Comparison of ENCODE assay signal across 16 mouse cellular contexts in genomic region chr1:92259715-92260392, GRCm38 (mm10).
A peak's percentile ranks its signal among the peaks of the same experiment; 100 is the strongest.
DNase-seq lines count a peak whose midpoint lies in the region; ATAC-seq lines count a peak whose summit lies in the region.
"Had no signal": no experiment of that assay in that cellular context is flagged by ENCODE, and none has a peak within 500 bp of the region (broad histone marks: within the 10 kb centered on the region; RNA-seq: fewer than 3 reads in every experiment).

No protein-coding gene starts in this region.

- peak; percentile 24; the same call in 1 of the 2 replicates for ATAC-seq in forebrain, embryonic 13.5 days
- ATAC-seq in forebrain, embryonic 12.5 days (ENCODE audit: low FRiP score): no peak
- ATAC-seq in hindbrain, embryonic 11.5 days (ENCODE audit: low FRiP score): peak; percentile 30; the same call in 1 of the 2 replicates
- ATAC-seq in neural tube, embryonic 12.5 days (ENCODE audit: low FRiP score, low read depth): peak; percentile 51

- DNase-seq in hindbrain, embryonic 11.5 days (ENCODE audit: low spot score): no peak
- no peak for DNase-seq in midbrain, embryonic 10.5 days (ENCODE audit: low spot score)
- DNase-seq in thymus, postnatal 14 days: no peak
- DNase-seq in adrenal gland, postnatal 14 days: no peak
- no peak for DNase-seq in frontal cortex, postnatal 14 days (ENCODE audit: low spot score in 2 of 2)
- DNase-seq: adrenal gland, postnatal 10 days; cerebellum, adult 2 months; heart, adult 2 months; heart, postnatal 10 days; lung, postnatal 14 days; right cerebral cortex, adult 18-20 months had no signal

- H3K9ac ChIP-seq in forebrain, embryonic 13.5 days: no peak overlapping the region
- H3K9ac ChIP-seq in forebrain, embryonic 12.5 days: no peak overlapping the region
- H3K9ac ChIP-seq in hindbrain, embryonic 11.5 days (ENCODE audit: low read depth, low read length): no peak overlapping the region
- no peak overlapping the region for H3K9ac ChIP-seq in neural tube, embryonic 12.5 days
- H3K9ac ChIP-seq: embryonic facial prominence, embryonic 12.5 days; limb, embryonic 15.5 days had no signal

- H3K27me3 ChIP-seq in forebrain, embryonic 13.5 days: no peaks in the 10 kb centered on the region
- H3K27me3 ChIP-seq in forebrain, embryonic 12.5 days: peaks cover 15% of the 10 kb centered on the region
- no peaks in the 10 kb centered on the region for H3K27me3 ChIP-seq in hindbrain, embryonic 11.5 days (ENCODE audit: control insufficient read depth, insufficient read depth, low read length)
- no peaks in the 10 kb centered on the region for H3K27me3 ChIP-seq in midbrain, embryonic 10.5 days (ENCODE audit: low read depth, poor library complexity, severe bottlenecking)
- peaks cover 3% of the 10 kb centered on the region; the same call in 1 of the 2 replicates for H3K27me3 ChIP-seq in neural tube, embryonic 12.5 days (replicated peaks)
- H3K27me3 ChIP-seq: embryonic facial prominence, embryonic 12.5 days; limb, embryonic 15.5 days had no signal

- no peak overlapping the region for H3K4me2 ChIP-seq in forebrain, embryonic 13.5 days
- H3K4me2 ChIP-seq in forebrain, embryonic 12.5 days: no peak overlapping the region
- no peak overlapping the region for H3K4me2 ChIP-seq in hindbrain, embryonic 11.5 days (replicated peaks; ENCODE audit: low read depth, low read length)
- no peak overlapping the region for H3K4me2 ChIP-seq in neural tube, embryonic 12.5 days (replicated peaks)
- H3K4me2 ChIP-seq: embryonic facial prominence, embryonic 12.5 days; limb, embryonic 15.5 days had no signal

- H3K4me3 ChIP-seq in forebrain, embryonic 13.5 days: no peak overlapping the region
- no peak overlapping the region for H3K4me3 ChIP-seq in forebrain, embryonic 12.5 days (replicated peaks)
- H3K4me3 ChIP-seq in hindbrain, embryonic 11.5 days (ENCODE audit: low read depth, low read length): no peak overlapping the region
- H3K4me3 ChIP-seq in midbrain, embryonic 10.5 days: no peak overlapping the region
- H3K4me3 ChIP-seq in neural tube, embryonic 12.5 days: no peak overlapping the region
- H3K4me3 ChIP-seq: embryonic facial prominence, embryonic 12.5 days; heart, adult 2 months; limb, embryonic 15.5 days had no signal

- 77% methylated on average over 23 of the region's 23 CpGs for WGBS in forebrain, embryonic 13.5 days
- WGBS in forebrain, embryonic 12.5 days: 82% methylated on average over 23 of the region's 23 CpGs
- 76% methylated on average over 23 of the region's 23 CpGs for WGBS in hindbrain, embryonic 11.5 days
- WGBS in midbrain, embryonic 10.5 days: 91% methylated on average over 23 of the region's 23 CpGs
- 62% methylated on average over 23 of the region's 23 CpGs for WGBS in neural tube, embryonic 12.5 days

- H3K4me1 ChIP-seq in forebrain, embryonic 13.5 days: peaks cover 19% of the 10 kb centered on the region
- no peaks in the 10 kb centered on the region; the same call in none of the 2 replicates for H3K4me1 ChIP-seq in forebrain, embryonic 12.5 days
- no peaks in the 10 kb centered on the region for H3K4me1 ChIP-seq in hindbrain, embryonic 11.5 days (replicated peaks; ENCODE audit: control insufficient read depth, insufficient read depth, low read length)
- H3K4me1 ChIP-seq in midbrain, embryonic 10.5 days: peaks cover 11% of the 10 kb centered on the region; the same call in 1 of the 2 replicates
- H3K4me1 ChIP-seq in neural tube, embryonic 12.5 days: peaks cover 9% of the 10 kb centered on the region
- H3K4me1 ChIP-seq: embryonic facial prominence, embryonic 12.5 days; limb, embryonic 15.5 days had no signal

- no peaks in the 10 kb centered on the region for H3K36me3 ChIP-seq in forebrain, embryonic 13.5 days (ENCODE audit: poor library complexity, severe bottlenecking)
- no peaks in the 10 kb centered on the region for H3K36me3 ChIP-seq in forebrain, embryonic 12.5 days (replicated peaks)
- no peaks in the 10 kb centered on the region for H3K36me3 ChIP-seq in hindbrain, embryonic 11.5 days (ENCODE audit: control insufficient read depth, insufficient read depth, low read length)
- no peaks in the 10 kb centered on the region for H3K36me3 ChIP-seq in midbrain, embryonic 10.5 days
- no peaks in the 10 kb centered on the region for H3K36me3 ChIP-seq in neural tube, embryonic 12.5 days
- H3K36me3 ChIP-seq: embryonic facial prominence, embryonic 12.5 days; limb, embryonic 15.5 days had no signal

- no peaks in the 10 kb centered on the region for H3K9me3 ChIP-seq in forebrain, embryonic 13.5 days (replicated peaks)
- H3K9me3 ChIP-seq in forebrain, embryonic 12.5 days: no peaks in the 10 kb centered on the region
- H3K9me3 ChIP-seq in hindbrain, embryonic 11.5 days (ENCODE audit: control insufficient read depth, low read length): no peaks in the 10 kb centered on the region
- no peaks in the 10 kb centered on the region for H3K9me3 ChIP-seq in midbrain, embryonic 10.5 days (replicated peaks)
- no peaks in the 10 kb centered on the region for H3K9me3 ChIP-seq in neural tube, embryonic 12.5 days
- H3K9me3 ChIP-seq: embryonic facial prominence, embryonic 12.5 days; limb, embryonic 15.5 days had no signal

- H3K27ac ChIP-seq in forebrain, embryonic 13.5 days: no peak overlapping the region
- H3K27ac ChIP-seq in forebrain, embryonic 12.5 days: no peak overlapping the region
- no peak overlapping the region for H3K27ac ChIP-seq in hindbrain, embryonic 11.5 days (ENCODE audit: low read depth, low read length)
- peak overlapping the region; percentile 6; the same call in 1 of the 2 replicates for H3K27ac ChIP-seq in midbrain, embryonic 10.5 days (replicated peaks)
- no peak overlapping the region for H3K27ac ChIP-seq in neural tube, embryonic 12.5 days
- H3K27ac ChIP-seq: embryonic facial prominence, embryonic 12.5 days; heart, adult 2 months; limb, embryonic 15.5 days had no signal
